Mouse (Mus musculus): ENCODE data around the gene Bub1. TPM values are rescaled to one million over a fixed set of nuclear protein-coding genes. Genes with fewer than 3 reads are reported as not detected.

Bub1 gene
- polyA plus RNA-seq, 1 experiment, result 0.63 TPM

DNA sequence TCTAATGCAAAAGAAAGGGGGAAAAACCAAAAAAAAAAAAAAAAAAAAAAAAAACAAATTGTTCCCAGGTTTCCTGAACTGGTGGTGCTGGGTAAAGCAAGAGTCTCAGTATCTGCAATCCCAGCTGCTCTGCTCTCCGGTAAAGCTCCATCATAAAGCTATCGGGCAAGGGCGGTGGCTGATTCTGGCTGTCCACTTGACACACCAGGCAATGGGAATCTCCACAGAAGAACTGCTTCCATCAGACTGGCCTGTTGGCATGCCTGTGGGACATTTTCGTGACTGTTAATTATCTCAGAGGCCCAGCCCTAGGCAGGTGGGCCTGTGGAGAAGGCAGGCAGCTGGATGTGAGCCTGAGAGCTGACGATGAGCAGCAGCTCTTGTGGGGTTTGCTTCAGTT is 53.2 kb downstream of the Bub1 start:
- Histone ChIP-seq H3K9me3 (no peaks in the 10 kb centered on the region), H3K4me1 (peaks cover 16% of the 10 kb centered on the region), H3K4me3 (replicated peaks) (no peak overlapping the region), H3K27me3 (replicated peaks) (peaks cover 8% of the 10 kb centered on the region), H3K36me3 (replicated peaks; ENCODE audit: low read length) (no peaks in the 10 kb centered on the region)
- no peak for TF ChIP-seq GATA1 (IDR thresholded peaks at IDR 0.05; ENCODE audit: borderline replicate concordance, low read length)
- TF ChIP-seq FLI1 (IDR thresholded peaks at IDR 0.05; ENCODE audit: low read length), result no peak

DNA sequence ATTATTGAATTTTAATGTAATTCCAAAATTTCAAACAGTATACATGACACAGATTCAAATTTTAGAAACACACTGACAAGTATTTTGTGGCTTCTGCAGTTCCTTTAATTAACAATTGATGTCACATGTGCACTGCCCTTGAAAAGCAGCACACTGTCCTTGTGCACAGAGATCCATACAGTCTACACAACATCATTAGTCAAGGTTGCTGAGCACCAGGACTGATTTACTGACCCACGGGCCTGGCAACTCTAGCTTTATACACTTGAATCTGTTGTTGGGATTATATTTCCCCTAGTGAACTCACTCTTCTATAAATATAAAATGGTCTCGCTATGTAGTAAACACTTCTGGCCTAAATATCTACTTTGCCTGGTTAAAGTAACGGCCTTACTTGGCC is 56.7 kb downstream of the Bub1 start:
- no peaks in the 10 kb centered on the region for H3K9me3 ChIP-seq
- no peak for TF ChIP-seq GATA1 (IDR thresholded peaks at IDR 0.05; ENCODE audit: borderline replicate concordance, low read length)
- no peak for TF ChIP-seq FLI1 (IDR thresholded peaks at IDR 0.05; ENCODE audit: low read length)
- no peaks in the 10 kb centered on the region for H3K36me3 ChIP-seq (replicated peaks; ENCODE audit: low read length)
- no peak overlapping the region for H3K4me3 ChIP-seq (replicated peaks)
- H3K4me1 ChIP-seq, result peaks cover 8% of the 10 kb centered on the region
- peaks cover 9% of the 10 kb centered on the region for H3K27me3 ChIP-seq (replicated peaks)

DNA sequence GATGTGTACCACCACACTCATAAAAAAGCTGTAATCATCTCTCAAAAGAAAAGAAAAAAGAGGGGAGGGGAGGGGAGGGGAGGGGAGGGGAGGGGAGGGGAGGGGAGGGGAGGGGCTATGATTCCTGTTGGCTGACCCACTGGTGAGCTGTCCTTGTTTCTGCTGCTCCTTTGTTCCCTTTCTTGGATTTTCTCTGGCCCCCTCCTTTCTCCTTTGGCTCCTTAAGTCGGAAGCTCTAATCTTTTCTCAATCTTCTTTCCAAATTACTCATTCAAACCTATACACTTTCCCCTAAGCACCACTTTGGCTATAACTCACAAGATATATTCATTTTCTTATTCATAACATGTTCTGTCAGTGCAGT is 57.1 kb downstream of the Bub1 start:
- Histone ChIP-seq H3K27me3 (replicated peaks) (peaks cover 9% of the 10 kb centered on the region), H3K36me3 (replicated peaks; ENCODE audit: low read length) (no peaks in the 10 kb centered on the region), H3K9me3 (no peaks in the 10 kb centered on the region), H3K4me1 (peaks cover 8% of the 10 kb centered on the region), H3K4me3 (replicated peaks) (no peak overlapping the region)
- TF ChIP-seq GATA1 (IDR thresholded peaks at IDR 0.05; ENCODE audit: borderline replicate concordance, low read length) (no peak), FLI1 (IDR thresholded peaks at IDR 0.05; ENCODE audit: low read length) (no peak)

DNA sequence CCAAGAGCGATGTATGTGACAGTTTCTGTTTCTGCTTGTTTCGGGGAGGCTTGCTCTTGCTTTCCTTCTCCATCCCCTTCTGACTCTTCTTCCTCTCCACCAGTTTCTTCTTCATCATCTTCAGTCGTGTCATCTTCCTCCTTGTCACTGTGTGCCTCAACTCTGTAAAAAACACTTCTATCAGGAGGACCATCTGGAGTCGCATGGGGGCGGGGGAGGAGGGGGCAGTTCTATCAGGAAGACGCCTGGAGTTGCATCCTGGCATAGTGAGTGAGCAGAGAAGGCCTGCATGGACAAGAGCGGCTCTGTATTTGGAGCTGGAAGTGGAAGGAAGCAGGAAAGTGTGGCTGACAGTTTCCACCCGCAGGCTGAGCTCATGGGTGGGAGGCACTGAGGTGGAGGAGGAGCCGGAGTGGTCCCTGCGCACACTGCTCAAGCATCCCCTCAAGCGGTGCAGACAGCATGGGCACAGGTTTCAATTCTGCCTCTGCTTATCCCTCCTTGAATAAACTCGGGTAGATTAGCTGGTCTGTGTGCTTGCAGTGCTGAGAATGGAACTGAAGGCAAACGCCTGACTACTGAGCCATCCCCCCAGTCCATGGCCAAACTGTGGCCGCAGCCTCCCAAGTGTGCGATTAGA is 57.6 kb downstream of the Bub1 start:
- Histone ChIP-seq H3K36me3 (replicated peaks; ENCODE audit: low read length) (no peaks in the 10 kb centered on the region), H3K27me3 (replicated peaks) (peaks cover 6% of the 10 kb centered on the region), H3K4me3 (replicated peaks) (peak overlapping the region; percentile 60), H3K9me3 (no peaks in the 10 kb centered on the region), H3K4me1 (peaks cover 8% of the 10 kb centered on the region)
- no peak for TF ChIP-seq FLI1 (IDR thresholded peaks at IDR 0.05; ENCODE audit: low read length)
- TF ChIP-seq GATA1 (IDR thresholded peaks at IDR 0.05; ENCODE audit: borderline replicate concordance, low read length), result no peak

DNA sequence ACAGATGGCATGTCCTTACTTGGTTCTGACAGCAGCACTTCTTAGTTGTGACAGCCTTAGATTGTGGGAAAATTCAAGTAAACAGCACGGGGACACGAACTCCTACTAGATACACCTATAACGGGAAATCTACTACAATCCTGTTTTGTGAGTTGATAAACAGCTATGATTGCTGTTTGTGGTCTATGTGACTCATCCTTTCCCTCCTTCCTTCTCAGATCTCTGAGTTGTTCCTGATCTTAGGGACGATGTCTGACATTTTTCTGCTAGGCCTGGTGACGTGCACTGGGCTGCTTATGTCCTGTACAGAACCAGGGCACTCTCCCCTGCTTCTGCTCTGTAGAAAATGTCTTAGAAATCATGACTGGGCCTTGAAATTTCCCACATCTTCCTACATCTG is 70.1 kb downstream of the Bub1 start:
- H3K36me3 ChIP-seq (replicated peaks; ENCODE audit: low read length), result no peaks in the 10 kb centered on the region
- no peak overlapping the region for H3K4me3 ChIP-seq (replicated peaks)
- H3K27me3 ChIP-seq (replicated peaks), result peaks cover 20% of the 10 kb centered on the region
- H3K4me1 ChIP-seq, result peaks cover 8% of the 10 kb centered on the region
- TF ChIP-seq GATA1 (IDR thresholded peaks at IDR 0.05; ENCODE audit: borderline replicate concordance, low read length) (no peak), FLI1 (IDR thresholded peaks at IDR 0.05; ENCODE audit: low read length) (no peak)
- H3K9me3 ChIP-seq, result no peaks in the 10 kb centered on the region

DNA sequence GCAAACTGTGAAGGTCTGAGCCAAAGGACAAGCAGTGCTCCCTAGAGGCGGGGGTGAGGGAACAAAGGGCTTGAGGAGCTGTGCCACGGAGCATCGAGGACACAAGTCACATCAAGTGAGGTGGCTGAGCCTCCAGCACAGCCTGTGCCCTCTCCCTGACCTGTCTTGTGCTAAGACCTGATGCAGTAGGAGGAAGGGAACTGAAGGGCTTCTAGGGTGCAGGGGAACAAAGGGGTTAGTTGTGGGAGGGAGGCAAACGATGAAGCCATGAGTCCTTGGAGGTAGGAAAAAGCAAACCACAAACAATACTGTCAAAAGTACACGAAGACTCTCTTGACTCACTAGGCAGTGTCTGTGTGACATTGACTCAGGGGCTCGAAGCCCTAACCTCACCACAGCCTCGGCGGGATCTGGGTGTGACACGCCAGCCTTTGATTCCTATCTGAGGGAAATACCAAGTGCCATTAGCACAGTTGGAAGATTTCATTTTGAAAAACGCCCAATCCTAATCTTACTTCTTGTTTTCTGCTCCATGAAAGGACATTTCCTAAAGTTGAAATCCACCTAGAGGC is 71.2 kb downstream of the Bub1 start:
- TF ChIP-seq GATA1 (IDR thresholded peaks at IDR 0.05; ENCODE audit: borderline replicate concordance, low read length) (no peak), FLI1 (IDR thresholded peaks at IDR 0.05; ENCODE audit: low read length) (no peak)

DNA sequence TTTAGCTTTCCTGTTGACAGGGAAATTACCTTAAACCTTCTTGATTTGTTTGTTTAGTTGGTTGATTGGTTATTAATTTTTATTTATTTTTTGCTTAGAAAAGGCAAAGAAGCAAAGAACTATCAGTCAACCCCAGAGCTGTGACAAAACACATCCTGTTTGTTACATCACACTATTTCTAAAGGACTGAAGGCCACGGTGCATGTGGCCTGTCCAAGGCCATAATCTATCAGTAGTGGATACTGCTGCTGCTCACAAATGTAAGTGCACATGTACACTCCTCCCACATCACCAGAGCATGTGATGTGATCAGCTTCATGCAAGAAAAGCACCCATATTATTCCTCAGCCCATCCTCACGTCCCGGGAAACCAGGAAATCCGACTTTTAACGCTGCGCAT is 71.7 kb downstream of the Bub1 start:
- Histone ChIP-seq H3K4me3 (replicated peaks) (no peak overlapping the region), H3K9me3 (no peaks in the 10 kb centered on the region), H3K27me3 (replicated peaks) (peaks cover 26% of the 10 kb centered on the region), H3K4me1 (peaks cover 8% of the 10 kb centered on the region), H3K36me3 (replicated peaks; ENCODE audit: low read length) (no peaks in the 10 kb centered on the region)
- TF ChIP-seq GATA1 (IDR thresholded peaks at IDR 0.05; ENCODE audit: borderline replicate concordance, low read length) (no peak), FLI1 (IDR thresholded peaks at IDR 0.05; ENCODE audit: low read length) (no peak)

More for the DNA sequence above, 71.2 kb downstream of the Bub1 start:
- H3K27me3 ChIP-seq (replicated peaks), result peaks cover 23% of the 10 kb centered on the region
- H3K9me3 ChIP-seq, result no peaks in the 10 kb centered on the region
- peaks cover 8% of the 10 kb centered on the region for H3K4me1 ChIP-seq
- no peaks in the 10 kb centered on the region for H3K36me3 ChIP-seq (replicated peaks; ENCODE audit: low read length)
- peak overlapping the region; percentile 40 for H3K4me3 ChIP-seq (replicated peaks)

DNA sequence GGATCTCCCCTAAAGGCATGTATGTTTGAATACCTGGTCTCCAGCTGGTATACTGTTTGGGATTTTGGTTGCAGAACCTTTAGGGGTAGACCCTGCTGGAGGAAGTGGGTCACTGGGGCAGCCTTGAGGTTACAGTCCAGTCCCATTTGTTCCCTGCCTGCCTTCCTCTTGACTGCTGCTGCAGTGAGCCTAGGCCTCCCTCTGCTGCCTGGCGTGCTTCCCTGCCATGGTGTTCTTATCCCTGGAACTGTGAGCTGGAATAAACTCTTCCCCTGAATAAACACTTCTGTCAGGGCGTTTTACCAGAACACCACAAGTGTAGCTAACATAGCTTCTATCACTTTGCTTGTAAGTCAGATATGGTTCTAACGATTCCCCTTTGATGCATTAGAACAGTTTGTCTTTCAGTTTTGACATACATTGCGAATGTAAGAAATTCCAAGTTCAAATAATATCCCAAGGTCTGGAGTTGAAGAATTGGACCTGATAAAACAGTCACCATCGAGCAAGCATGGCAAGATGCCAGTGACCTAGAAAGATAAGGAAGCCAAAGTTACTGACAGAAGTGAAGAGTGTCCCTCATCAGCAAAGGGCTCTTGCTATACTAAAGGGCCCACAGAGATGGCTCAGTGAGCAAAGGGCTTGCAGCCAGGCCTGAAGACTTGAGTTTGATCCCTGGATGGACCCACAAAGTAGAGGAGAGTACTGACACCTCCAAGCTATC is 72.3 kb downstream of the Bub1 start:
- Histone ChIP-seq H3K27me3 (replicated peaks) (peaks cover 28% of the 10 kb centered on the region), H3K36me3 (replicated peaks; ENCODE audit: low read length) (no peaks in the 10 kb centered on the region), H3K4me3 (replicated peaks) (no peak overlapping the region), H3K4me1 (peaks cover 8% of the 10 kb centered on the region), H3K9me3 (no peaks in the 10 kb centered on the region)
- TF ChIP-seq FLI1 (IDR thresholded peaks at IDR 0.05; ENCODE audit: low read length), result no peak
- no peak for TF ChIP-seq GATA1 (IDR thresholded peaks at IDR 0.05; ENCODE audit: borderline replicate concordance, low read length)

DNA sequence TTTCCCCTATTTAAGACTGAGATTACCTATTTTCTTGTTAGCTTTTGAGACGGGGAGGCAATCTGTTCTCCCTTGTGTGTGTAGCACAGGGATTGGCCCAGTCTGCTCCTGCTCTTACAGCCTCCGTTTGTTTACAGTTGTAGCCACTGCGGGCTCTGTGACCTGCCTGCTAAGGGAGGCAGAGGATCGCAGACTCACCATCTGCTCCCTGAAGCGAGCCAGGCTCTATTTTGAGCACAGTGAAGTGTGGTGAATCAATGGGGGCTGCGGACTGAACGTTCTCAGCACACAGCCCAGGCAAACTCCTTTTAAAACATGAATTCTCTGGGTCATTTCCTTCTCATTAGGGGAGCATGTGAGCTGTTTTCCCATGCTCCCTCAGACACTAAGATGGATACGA is 74.5 kb downstream of the Bub1 start:
- Histone ChIP-seq H3K27me3 (replicated peaks) (peaks cover 36% of the 10 kb centered on the region), H3K36me3 (replicated peaks; ENCODE audit: low read length) (no peaks in the 10 kb centered on the region), H3K4me3 (replicated peaks) (no peak overlapping the region), H3K9me3 (no peaks in the 10 kb centered on the region), H3K4me1 (peaks cover 8% of the 10 kb centered on the region)
- TF ChIP-seq GATA1 (IDR thresholded peaks at IDR 0.05; ENCODE audit: borderline replicate concordance, low read length), result no peak

DNA sequence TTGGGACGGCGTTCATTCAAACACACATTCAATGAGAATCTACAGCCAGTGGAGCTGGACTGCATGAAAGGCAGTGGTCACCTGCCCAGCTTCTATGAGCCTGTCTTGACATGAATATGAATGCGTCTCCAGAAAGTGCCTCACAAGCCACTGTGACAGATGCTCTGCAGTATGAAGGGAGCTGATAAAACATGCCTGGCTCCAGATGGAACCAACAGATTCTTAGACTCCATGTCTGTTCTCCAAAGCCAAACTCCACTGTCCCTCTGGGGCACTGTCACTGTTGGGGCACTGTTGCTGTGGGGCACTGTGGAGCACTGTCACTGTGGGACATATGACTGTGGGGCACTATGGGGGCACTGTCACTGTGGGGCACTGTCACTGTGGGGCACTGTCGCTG is 77.6 kb downstream of the Bub1 start:
- Histone ChIP-seq H3K27me3 (replicated peaks) (peaks cover 46% of the 10 kb centered on the region), H3K4me1 (peaks cover 3% of the 10 kb centered on the region; the same call in 1 of the 2 replicates), H3K9me3 (no peaks in the 10 kb centered on the region), H3K36me3 (replicated peaks; ENCODE audit: low read length) (no peaks in the 10 kb centered on the region), H3K4me3 (replicated peaks) (peak overlapping the region; percentile 35)
- TF ChIP-seq FLI1 (IDR thresholded peaks at IDR 0.05; ENCODE audit: low read length), result no peak
- TF ChIP-seq GATA1 (IDR thresholded peaks at IDR 0.05; ENCODE audit: borderline replicate concordance, low read length), result no peak
